Mouse (Mus musculus) cerebellum, adult 9-10 months (tissue): ENCODE results near the gene Khsrp.
"Not testable (repeated sequence)": the region's sequence is repeated elsewhere in the genome, so short reads cannot be mapped to it uniquely, and the experiment has no call there.

ENCODE experiments used
- DNase-seq: peaks from one replicate; pipeline ENCODE4 v3.0.0; 2022

Khsrp gene

DNA sequence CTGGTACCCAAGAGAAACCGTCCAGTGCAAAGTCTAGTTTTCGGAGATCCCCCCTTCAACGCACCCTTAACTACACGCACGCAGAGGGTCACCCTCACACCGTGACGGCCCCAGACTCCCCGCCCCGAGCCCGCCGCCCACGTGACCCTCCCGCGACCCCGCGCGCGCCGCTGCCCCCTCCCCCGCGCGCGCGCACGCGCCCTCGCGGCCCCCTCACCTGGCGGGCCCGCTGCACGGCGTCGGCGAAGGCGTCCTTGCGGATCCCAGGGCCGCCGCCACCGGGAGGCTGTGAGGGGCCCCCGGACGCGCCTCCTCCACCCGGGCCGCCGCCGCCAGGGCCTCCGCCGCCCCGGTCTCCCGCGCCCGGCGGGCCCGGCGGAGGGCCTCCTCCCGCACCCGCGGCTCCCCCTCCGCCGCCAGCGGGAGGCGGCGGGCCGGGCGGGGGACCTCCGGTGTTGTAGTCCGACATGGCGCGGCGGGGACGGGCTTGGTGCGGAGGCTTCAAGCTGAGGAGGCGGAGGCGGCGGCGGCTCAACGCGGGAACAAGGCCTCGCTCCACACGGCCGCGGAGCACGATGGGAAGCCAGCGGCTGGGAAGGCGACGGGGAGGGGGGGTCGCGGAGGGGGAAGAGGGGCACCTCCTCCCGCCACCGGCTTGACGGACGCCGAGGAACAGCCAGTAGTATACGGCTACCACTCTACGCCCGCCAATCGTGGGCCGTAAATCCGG is at the start of gene Khsrp:
Gene Khsrp, minus strand, starts transcription at position 592 of the 730 bp plus-strand sequence.
- peak; percentile 70 for DNase-seq

DNA sequence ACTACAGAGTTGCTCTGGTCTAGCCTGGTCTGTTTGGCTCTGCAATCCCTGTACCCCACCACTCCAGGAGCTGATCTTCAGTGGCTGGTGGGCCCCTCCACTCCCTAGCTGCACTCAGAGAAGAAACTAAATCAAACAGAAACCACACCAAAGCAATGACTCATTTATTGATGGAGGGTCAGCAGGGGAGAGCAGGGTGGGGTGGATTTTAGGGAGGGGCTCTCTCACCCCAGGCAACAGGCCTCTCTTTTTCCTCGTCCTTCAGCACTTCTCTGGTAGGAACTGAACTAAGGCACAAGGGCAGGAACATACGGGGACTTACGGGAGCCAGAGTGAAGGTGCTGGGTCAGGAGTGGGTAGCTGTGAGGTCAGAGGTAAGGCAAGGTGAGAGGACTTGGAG is 48.6 kb upstream of the Khsrp start:
- DNase-seq = no peak

DNA sequence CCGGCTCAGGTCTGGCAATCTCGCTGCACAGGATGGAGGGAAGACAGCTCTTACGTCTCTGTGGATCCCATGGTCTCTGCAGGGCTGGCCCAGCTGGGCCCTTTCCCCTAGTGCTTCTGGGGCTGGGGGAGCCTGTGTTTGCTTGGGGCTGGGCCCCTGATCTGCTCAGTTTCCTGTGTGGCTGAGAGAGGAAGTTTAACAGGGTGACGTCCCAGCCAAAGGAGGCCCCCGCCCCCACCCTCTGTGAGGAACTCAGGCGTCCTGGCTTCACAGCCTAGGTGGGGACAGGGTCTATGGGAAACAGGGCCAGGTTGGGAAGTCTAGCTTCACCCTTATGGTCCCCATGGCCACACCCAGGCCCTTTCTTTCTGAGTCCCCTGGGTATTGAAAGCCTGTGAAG is 47.0 kb upstream of the Khsrp start, which contains the start of gene Dennd1c:
Gene Dennd1c, minus strand, starts transcription at position 179 of the 400 bp plus-strand sequence.
- no peak for DNase-seq

DNA sequence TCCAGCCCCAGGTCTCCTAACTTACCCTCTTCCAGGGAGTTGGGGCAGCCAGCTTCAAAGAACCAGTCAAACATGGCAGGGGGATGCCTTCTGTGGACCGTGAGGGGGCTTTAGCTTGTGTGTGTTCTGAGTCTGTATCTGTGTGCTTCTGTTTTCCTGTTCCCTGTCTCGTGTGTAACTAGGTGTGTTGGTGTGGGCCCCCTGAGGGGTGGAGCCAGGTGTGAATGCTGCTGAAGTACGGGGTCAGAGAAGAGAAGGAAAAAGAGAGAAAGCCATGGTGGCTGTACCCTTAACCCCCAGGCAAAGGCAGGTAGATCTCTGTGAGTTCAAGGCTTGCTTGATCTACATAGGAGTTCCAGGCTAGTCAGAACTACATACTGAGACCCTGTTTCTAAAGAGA is 45.6 kb upstream of the Khsrp start:
- DNase-seq = no peak

DNA sequence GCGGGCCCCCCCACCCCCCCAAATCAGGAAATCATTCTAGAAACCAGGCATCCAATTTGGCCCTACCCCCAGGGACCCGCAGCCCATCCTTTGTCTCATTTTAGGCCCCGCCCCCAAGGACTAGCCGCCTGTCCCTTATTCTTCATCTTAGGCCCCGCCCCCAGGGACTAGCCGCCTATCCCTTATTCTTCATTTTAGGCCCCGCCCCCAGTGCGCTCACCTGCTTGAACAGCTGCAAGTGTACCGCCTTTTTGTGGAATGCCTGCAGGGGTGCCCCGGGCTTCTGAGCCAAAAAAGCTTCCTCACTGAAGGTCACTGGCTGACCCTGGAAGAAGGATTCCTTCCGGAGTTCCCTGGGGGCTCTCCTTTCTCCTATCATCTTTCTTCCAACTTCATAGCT is 39.4 kb upstream of the Khsrp start:
- no peak for DNase-seq

DNA sequence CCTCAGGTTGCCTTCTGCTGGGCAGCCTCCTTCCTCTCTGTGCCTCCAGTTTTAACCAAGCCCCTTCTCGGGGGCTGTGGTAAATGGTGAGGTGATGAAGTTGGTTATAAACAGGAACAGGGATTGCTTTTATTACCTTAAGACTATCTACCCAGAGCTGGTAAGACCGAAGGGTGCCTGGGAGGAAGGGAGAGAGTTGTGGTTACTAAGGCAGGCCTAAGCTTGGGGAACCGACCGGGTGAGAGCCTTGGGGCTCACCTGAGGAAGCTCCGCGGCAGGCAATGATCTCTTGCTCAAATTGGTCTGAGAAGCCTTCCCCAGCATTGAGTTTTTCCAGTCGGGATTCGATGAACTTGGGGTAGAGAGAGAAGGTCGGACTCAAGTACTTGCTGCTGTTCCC is 39.0 kb upstream of the Khsrp start:
- DNase-seq = no peak

DNA sequence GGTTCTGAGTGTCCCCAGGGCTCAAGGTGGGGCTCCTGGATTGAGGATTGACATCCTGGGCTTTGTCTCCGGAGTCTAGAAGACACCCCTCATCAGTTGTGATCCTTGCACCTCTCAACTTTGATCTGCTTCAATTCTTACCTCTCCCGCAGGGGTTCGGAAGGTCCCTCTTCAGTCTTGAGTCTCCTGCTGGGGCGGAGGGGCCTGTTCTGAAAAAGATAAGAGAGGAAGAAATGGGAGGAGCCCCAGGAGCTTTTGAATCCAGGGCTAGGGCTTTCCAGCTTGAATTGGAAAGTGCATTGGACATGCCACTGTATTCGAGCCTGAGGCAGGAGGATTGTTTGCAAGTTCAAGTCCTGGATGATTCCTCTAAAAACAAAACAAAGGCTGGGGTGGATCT is 35.6 kb upstream of the Khsrp start:
- no peak for DNase-seq

DNA sequence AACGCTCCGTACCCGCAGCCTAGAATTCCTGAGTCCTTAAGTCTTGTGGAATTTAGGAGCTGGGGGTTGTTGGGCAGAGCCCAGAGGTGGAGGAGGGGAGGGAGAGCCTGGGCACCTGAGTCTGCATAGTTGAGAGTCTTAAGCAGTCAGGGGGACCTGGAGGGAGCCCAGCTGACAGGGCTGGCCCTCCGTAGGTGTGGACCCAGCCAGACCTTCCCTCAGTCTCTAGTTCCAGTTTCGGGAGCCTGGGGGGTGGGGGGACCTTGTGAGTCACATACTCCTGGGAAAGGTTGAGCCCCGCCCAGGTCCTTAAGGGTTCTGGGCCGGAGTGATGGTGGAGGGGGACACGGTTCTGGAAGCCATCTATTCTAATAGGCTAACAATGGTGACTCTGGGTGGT is 31.7 kb upstream of the Khsrp start:
- DNase-seq = peak; percentile 42

DNA sequence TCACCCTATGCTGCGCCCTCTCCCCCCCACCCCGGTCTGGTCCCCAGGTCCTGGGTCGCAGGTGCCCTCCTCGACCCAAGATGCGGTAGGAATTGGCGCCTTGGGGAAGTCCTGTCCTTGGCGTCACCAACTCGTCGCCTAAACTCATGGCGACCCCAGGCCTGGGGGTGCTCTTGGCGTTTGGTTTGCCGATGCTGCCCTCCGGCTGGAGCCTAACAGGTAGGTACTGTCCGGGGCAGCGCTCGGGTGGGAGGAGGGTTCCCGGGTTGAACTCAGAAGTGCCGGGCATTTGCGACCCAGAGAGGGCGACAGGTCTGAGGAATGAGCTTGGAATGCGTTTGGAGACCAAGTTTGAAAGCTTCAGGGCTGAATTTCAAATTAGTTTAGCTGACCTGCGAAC is 31.2 kb upstream of the Khsrp start:
- peak; percentile 49 for DNase-seq

DNA sequence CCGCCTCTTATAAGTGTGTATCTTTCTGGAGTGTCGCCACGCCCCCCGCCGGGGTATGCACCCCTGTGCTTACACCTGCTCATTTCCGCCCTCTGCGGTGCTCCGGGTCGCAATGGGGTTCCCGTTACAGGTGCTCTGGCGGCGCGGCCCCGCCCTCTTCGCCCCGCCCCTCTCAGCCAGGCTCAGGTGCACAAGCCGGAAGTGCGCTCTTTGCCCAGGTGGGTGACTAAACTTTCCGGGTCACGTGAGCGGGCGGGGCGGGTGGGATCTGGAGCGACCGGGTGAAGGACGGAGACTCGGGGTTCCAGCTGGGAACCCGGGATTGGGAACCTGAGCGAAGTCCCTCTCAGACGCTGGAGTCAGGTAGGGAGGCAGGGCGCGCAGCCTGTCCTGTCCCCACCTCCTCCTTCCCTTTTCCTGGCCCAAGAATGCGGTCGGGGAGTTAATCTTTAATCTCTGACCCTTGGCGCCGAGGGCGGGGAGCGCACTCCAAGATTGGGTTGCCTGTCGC is 30.7 kb upstream of the Khsrp start:
- peak; percentile 52 for DNase-seq

DNA sequence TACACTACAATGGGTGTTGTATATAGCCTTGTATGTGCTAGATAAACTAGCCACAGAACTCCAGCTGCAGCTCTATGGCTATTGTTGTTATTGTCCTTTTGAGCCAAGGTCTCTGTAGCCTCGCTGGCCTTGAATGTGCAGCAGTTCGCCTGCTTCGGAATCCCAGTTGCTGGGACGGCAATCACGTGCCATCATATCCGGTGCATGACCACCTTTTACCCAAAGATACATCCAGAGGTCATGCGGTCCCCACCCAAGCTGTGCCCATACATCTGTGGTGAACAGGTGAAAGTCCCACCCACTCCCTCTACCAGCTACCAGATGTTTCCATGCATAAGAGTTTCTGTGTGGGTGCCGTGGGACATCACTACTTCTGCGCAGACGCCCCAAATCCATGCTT is 29.7 kb upstream of the Khsrp start:
- peak; percentile 74 for DNase-seq

DNA sequence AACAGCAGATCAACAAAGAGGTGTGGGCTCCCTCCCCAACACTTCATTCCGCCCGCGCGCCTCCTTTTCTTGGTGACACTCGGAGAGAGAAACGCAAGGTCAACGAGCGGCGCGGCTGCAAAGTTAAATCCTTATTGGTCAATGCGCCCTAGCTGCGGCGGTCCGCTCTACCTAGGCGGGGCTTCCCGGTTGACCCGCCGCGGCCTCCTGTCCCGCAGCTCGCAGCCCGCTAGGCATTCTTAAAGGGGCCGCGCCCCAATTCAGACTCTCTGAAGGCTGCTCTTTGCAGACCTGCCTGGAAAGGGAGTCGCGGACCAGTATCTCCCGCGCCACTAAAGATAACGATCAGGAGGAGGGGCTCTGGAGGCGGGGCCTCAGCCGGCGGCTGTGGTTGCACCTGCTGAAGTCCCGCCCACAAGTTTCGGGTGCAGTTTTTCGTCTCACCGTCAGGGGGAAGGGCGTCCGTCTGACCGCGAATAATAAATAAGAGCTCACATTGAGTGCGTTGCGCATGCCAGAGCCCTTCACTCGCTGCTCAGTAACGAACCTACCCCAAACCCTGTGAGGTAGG is 29.0 kb upstream of the Khsrp start:
- DNase-seq = peak; percentile 99

DNA sequence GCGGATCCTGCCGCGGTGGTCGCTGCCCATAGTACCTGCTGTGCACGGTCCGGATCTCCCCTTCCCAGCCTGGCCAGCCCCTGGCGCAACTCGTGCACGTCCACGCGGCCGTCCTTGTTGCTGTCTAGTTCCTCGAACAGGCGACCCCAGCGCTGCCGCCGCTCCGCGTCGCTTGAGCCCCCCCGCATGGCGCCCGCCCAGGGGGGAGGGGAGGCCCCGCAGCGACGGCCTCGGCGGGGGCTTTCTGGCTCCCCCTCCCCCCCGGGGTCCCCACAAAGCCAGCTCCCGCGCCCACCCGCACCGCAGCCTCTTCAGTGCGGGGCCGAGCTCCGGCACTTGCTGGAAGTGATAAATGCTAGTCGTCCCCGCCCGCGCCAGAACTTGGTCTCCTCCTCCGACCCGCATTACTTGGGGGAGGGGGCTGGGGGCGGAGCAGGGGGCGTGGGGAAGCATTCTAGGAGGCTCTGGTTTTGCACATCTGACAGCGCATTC is 28.2 kb upstream of the Khsrp start, which contains the start of gene Slc25a23:
Gene Slc25a23, minus strand, starts transcription at position 378 of the 492 bp plus-strand sequence.
- DNase-seq = peak; percentile 84

DNA sequence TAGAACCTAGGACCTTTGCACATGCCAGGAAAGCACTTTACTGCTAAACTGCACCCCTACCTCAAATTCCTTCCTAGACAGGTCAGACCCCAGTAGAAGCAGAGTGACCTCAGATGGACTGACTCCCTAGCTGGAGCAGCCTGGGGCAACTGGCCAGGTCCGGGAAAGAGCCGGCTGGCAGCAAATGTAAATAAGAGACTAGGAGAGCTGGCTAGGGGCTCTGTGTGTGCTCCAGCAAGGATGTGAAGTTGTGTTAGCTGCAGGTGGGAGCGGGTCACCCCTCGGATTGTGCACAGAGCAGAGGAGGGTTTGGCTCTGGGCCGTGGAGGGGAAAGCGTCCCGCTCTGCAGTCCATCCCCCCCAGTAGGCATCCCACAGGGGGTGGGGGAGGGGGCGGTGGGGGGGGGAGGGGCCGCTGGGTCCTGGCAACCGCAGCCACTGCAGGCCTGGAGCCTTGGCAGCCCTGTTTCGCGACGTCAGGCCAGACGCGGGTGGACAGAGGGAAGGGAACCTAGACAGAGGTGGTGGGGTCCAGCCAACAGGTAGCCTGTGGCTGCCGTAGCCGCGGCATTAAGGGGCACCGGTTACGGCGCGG is 27.7 kb upstream of the Khsrp start, which contains the start of gene Crb3:
Gene Crb3, plus strand, starts transcription at position 215 of the 595 bp plus-strand sequence.
- peak; percentile 77 for DNase-seq

DNA sequence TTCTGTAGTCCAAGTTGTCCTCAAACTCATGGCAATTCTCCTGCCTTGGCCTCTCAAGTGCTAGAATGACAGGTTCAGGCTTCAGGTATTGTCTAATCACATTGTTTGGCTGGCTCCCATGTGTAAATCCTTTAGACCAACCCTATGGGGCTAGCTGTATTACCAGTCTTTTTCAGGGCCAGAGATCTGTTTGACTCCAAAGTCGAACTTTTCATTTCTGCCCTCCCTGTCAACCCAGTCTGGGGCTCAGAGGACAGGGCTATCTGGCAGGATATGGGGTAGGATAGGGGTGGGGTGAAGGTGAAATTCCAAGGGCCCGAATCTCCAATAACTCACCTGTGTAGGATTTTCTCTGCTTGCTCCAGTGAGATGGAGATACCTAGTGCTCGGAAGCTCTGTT is 24.9 kb upstream of the Khsrp start:
- no peak for DNase-seq

DNA sequence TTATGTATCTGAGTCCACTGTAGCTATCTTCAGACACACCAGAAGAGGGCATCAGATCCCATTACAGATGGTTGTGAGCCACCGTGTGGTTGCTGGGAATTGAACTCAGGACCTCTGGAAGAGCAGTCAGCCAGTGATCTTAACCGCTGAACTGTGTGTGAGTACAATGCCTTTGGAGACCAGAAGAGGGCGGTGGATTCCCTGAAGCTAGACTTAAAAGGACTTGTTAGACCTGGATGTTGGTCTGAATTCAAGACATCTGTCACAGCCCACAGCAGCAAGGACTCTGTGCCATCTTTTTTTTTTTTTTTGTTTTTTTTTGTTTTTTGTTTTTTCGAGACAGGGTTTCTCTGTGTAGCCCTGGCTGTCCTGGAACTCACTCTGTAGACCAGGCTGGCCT is 20.4 kb upstream of the Khsrp start:
- not testable (repeated sequence) for DNase-seq

DNA sequence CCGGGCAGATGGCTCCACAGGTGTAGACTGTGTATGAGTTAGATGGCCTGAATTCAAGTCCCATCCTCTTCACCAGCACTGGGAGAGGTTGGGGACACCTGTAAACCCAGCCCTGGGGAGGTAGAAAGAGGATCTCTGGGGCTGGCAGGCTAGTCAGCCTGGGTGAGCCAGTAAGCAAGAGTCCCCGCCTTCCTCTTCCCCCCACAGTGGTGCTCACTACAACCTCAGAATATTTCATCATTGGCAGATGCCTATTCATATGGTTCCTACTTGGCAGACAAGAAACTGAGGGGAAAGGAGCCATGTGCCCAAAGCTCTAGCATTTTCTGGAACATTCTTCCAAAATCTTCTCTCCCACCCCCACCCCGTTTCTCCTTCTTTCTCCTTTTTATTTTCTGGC is 17.5 kb upstream of the Khsrp start:
- no peak for DNase-seq

DNA sequence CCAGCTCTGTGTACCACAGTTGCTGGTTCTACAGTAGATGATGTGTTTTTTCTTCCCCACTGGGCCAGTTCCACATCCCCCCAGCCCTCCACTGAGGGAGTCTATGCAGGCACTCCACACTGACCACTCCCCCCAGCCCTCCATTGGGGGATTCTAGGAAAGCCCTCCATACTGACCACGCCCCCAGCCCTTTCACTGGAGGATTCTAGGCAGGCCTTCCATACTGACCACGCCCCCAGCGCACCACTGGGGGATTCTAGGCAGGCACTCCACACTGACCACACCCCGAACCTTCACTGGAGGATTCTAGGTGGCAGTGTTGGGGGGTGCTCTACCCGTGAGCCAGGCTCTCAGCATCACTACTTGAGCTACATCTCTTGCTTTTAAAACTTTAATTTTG is 16.1 kb upstream of the Khsrp start:
- no peak for DNase-seq

DNA sequence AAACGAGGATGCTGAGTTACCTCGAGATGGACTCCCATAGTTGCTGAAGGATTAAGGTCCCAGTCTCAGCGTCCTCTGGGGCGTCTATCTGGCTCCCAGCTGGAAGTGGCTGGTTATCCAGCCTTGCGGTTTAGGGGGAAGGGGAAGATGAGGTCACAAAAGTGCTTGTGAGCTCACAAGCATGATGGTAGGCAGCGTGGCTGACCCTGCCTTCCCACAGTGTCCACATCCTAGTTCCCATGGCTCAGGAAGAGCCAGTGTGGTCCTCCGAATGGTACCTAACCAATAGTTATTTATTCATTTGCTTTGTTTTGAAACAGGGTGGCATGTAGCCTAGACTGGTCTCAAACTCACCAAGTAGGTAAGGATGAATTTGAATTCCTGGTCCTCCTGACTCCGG is 10.2 kb upstream of the Khsrp start, which contains the start of gene Slc25a41:
Gene Slc25a41, minus strand, starts transcription at position 101 of the 400 bp plus-strand sequence.
- DNase-seq = no peak

DNA sequence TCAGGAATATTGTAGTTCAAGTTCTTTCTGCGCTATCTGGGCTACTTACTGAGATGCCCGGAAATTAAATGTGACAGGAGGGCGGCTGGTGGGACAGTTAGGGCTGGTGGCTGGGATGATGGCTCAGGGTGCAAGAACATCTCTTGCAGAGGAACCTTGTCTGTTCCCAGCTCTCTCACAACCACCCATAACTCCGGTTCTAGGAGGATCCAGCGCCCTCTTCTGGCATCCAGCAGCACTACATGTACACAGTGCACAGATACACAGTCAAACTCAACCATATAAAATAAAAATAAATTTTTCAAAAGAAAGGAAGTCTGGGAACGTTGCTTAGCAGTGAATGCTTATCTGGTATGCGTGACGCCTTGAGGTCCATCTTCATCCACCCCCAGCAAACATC is 7.7 kb upstream of the Khsrp start:
- no peak for DNase-seq

DNA sequence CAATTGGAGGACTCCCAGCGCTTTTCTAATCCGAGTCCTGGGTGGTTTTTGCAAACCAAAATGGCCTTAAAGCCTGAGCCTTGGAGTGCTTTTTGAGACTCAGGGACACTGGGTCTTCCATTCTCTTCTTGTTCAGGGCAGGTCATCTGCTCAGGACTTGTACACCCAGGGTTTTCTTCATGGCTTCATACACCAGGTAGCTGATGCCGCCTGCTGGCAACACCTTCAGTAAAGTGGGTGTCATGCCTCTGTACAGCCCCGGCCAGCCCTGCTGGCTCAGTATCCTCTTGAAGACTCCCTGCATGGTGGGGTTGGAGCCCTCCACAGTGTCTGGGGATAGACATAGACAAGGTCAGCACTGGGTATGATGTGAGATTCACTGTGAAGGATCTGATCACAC is 1.5 kb upstream of the Khsrp start:
- peak; percentile 66 for DNase-seq

DNA sequence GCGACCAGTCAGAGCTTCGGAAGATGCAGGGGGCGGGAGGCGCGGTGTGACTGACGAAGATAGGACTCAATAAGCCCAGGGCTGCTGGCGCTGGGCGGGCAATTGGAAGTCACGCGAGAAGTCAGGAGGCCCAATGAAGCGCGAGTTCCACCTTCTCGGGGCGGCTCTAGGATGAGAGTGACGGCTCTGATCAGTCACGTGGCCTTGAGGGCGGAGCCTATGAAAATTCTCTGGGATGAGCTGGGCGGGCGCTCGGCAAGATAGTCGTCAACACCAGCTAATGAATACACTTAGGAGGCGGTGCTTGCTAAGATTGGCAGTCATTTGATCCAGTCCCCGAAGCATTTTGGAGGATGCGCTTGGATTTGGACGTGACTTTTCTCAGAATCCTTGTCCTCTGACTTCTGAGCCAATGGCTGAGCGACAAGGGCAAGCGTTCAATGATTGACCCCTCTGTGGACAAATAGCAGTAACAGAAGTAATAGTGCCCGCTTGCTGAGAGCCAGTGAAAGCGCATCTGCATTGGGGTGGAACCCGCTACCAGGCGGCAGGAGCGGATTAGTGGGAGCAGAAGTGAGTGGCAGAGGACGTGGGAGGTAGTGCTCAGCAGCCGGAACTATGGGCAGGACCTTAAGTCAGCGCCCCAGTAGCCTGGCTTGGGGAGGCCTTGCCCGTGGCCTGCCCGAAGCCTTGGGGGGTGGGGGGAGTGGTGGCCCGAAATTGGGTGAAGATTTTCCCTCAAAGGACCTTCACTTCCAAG is 519 bp upstream of the Khsrp start:
- peak; percentile 100 for DNase-seq

DNA sequence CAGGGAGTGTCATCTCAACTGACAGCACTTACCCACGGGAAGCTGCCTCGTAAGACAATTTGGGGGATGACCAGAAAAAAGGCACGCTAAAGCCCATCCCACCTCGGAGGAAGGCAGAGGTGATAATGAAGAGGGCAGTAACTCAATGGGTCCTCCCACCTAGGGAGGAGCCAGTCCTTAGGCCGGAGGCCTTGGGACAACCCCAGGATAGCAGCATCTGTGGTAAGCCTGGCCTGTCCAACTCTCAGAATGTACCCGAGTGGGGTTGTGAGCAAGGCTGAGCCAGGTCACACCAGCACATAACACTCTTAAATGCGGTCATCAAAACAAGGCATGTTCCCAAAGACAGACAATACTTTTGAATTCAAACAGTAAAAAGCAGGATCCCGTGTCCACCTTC is 1.6 kb downstream of the Khsrp start:
- DNase-seq = no peak
